Mouse (Mus musculus): ENCODE results near the gene Col4a1.

Gene Col4a1

GRCm38 (mm10) chr8:11331561-11331960, 18.9 kb upstream of the Col4a1 start:
- in situ Hi-C loops (cut with MboI): no loop called here

GRCm38 (mm10) chr8:11327722-11328417, 15.2 kb upstream of the Col4a1 start:
- in situ Hi-C loops (cut with MboI): no loop called here

- in situ Hi-C loops (cut with MboI): no loop called here
Measured at GRCm38 (mm10) chr8:11327298-11327697, 14.7 kb upstream of the Col4a1 start.

- in situ Hi-C loops (cut with MboI): no loop called here
Measured at GRCm38 (mm10) chr8:11324801-11325395, 12.3 kb upstream of the Col4a1 start.

- in situ Hi-C loops (cut with MboI): no loop called here
Measured at GRCm38 (mm10) chr8:11323681-11324080, 11.1 kb upstream of the Col4a1 start.

GRCm38 (mm10) chr8:11322724-11323585, 10.3 kb upstream of the Col4a1 start:
- in situ Hi-C loops (cut with MboI): no loop called here

GRCm38 (mm10) chr8:11321841-11322240, 9.2 kb upstream of the Col4a1 start:
- in situ Hi-C loops (cut with MboI): no loop called here

GRCm38 (mm10) chr8:11319405-11319804, 6.8 kb upstream of the Col4a1 start:
- in situ Hi-C loops (cut with MboI): no loop called here

- in situ Hi-C loops (cut with MboI): no loop called here
Measured at GRCm38 (mm10) chr8:11316118-11316517, 3.5 kb upstream of the Col4a1 start.

- in situ Hi-C loops (cut with MboI): no loop called here
Measured at GRCm38 (mm10) chr8:11315179-11315943, 2.7 kb upstream of the Col4a1 start.

GRCm38 (mm10) chr8:11314613-11315012, 2.0 kb upstream of the Col4a1 start:
- in situ Hi-C loops (cut with MboI): no loop called here

- in situ Hi-C loops (cut with MboI): no loop called here
Measured at GRCm38 (mm10) chr8:11313176-11314111, 818 bp upstream of the Col4a1 start.

- in situ Hi-C loops (cut with MboI): no loop called here
Measured at GRCm38 (mm10) chr8:11311681-11312348, 811 bp downstream of the Col4a1 start.

- in situ Hi-C loops (cut with MboI): no loop called here
Measured at GRCm38 (mm10) chr8:11310049-11310448, 2.6 kb downstream of the Col4a1 start.

GRCm38 (mm10) chr8:11309226-11309625, 3.4 kb downstream of the Col4a1 start:
- in situ Hi-C loops (cut with MboI): no loop called here

- in situ Hi-C loops (cut with MboI): no loop called here
Measured at GRCm38 (mm10) chr8:11308570-11308998, 4.0 kb downstream of the Col4a1 start.

GRCm38 (mm10) chr8:11307451-11307850, 5.2 kb downstream of the Col4a1 start:
- in situ Hi-C loops (cut with MboI): no loop called here

GRCm38 (mm10) chr8:11305539-11305938, 7.1 kb downstream of the Col4a1 start:
- in situ Hi-C loops (cut with MboI): no loop called here

GRCm38 (mm10) chr8:11304027-11304601, 8.5 kb downstream of the Col4a1 start:
- in situ Hi-C loops (cut with MboI): no loop called here

GRCm38 (mm10) chr8:11300436-11300835, 12.2 kb downstream of the Col4a1 start:
- in situ Hi-C loops (cut with MboI): no loop called here
